Mouse (Mus musculus): ENCODE results near the gene Hc. TPM values are rescaled to one million over a fixed set of nuclear protein-coding genes. Genes with fewer than 3 reads are reported as not detected.

The Hc gene
- polyA plus RNA-seq, 1 experiment from 2014 or later: 0.17 TPM

DNA sequence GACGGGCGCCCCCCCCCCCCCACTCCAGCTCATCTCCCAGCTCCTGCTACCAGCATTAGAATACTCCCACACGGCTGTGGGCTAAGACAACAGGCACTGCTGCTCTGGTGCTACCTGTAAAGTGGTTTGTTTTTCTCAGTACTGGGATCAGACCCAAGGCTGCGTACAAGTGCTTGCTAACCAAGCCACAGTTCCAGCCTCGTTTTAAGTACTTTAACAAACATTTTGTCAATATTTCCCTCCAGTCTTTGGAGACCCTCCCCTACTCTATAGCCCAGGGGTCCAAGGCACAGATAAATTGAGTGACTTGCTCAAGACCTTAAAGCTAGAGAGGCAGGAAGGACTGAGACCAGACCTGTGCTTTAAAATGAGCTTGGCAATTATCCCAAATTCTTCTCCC is 100.8 kb downstream of the Hc start:
- no peak for ATAC-seq (replicated peaks; ENCODE audit: insufficient number of reproducible peaks, low FRiP score, low TSS enrichment)
- H3K4me2 ChIP-seq: no peak overlapping the region
- no peaks in the 10 kb centered on the region for H3K27me3 ChIP-seq (ENCODE audit: control insufficient read depth, insufficient read depth, low read length)
- H3K36me3 ChIP-seq (ENCODE audit: control insufficient read depth, insufficient read depth, low read length): no peaks in the 10 kb centered on the region
- 70% methylated on average over 5 of the region's 5 CpGs for WGBS (ENCODE audit: insufficient replicate concordance)
- H3K27ac ChIP-seq (ENCODE audit: low read depth, low read length): no peak overlapping the region
- H3K4me1 ChIP-seq (ENCODE audit: control insufficient read depth, insufficient read depth, low read length): peaks cover 4% of the 10 kb centered on the region; the same call in 1 of the 2 replicates
- no peaks in the 10 kb centered on the region for H3K9me3 ChIP-seq (replicated peaks; ENCODE audit: control insufficient read depth, low read length)
- H3K4me3 ChIP-seq (ENCODE audit: low read depth, low read length): no peak overlapping the region
- H3K9ac ChIP-seq (ENCODE audit: low read depth, low read length): no peak overlapping the region

DNA sequence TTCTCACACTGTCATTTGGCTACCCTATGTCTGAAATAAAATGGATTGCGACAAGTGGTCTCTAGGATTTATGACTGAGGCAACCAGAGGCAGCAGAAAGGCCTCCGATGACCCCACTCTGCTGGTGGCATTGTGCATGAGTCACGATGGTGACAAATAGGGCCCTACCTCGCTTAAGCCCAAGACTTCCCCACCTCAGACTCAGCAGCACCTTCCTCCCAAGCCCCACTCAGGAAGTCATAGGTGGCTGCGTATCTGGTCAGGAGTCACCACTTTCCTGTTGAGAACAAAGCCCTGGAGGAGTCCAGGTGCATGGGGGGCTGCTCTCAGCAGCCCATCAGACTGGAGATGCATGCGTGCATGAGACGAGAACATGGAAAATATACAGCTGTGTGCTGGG is 102.7 kb downstream of the Hc start:
- 85% methylated on average over 7 of the region's 7 CpGs for WGBS (ENCODE audit: insufficient replicate concordance)
- Histone ChIP-seq H3K4me2 (no peak overlapping the region), H3K4me3 (ENCODE audit: low read depth, low read length) (no peak overlapping the region), H3K4me1 (ENCODE audit: control insufficient read depth, insufficient read depth, low read length) (no peaks in the 10 kb centered on the region; the same call in 1 of the 2 replicates), H3K27ac (ENCODE audit: low read depth, low read length) (no peak overlapping the region), H3K9ac (ENCODE audit: low read depth, low read length) (no peak overlapping the region), H3K36me3 (ENCODE audit: control insufficient read depth, insufficient read depth, low read length) (no peaks in the 10 kb centered on the region), H3K9me3 (replicated peaks; ENCODE audit: control insufficient read depth, low read length) (no peaks in the 10 kb centered on the region), H3K27me3 (ENCODE audit: control insufficient read depth, insufficient read depth, low read length) (no peaks in the 10 kb centered on the region)
- no peak for ATAC-seq (replicated peaks; ENCODE audit: insufficient number of reproducible peaks, low FRiP score, low TSS enrichment)

DNA sequence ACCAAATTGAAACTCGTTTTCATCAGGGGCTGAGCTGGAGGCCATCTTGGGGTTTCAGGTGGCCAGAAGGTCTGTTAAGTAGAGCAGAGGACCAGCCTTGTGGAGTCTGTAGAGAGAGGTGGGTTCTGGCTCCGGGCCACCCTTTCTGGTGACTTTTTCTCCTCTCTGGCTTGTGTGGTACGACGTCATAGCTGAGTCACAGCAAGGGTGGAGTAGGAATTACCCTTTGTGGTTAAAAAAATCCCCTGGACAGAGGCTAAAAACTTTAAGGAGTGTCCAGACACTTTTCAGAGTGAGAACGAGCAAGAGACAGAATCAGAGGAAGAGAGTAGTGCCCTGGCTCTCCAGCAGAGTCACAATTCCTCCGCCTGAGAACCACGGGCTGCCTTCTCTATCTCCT is 103.2 kb downstream of the Hc start:
- Histone ChIP-seq H3K36me3 (ENCODE audit: control insufficient read depth, insufficient read depth, low read length) (no peaks in the 10 kb centered on the region), H3K27me3 (ENCODE audit: control insufficient read depth, insufficient read depth, low read length) (no peaks in the 10 kb centered on the region), H3K4me3 (ENCODE audit: low read depth, low read length) (no peak overlapping the region), H3K9me3 (replicated peaks; ENCODE audit: control insufficient read depth, low read length) (no peaks in the 10 kb centered on the region), H3K27ac (ENCODE audit: low read depth, low read length) (no peak overlapping the region), H3K4me2 (no peak overlapping the region), H3K9ac (ENCODE audit: low read depth, low read length) (no peak overlapping the region), H3K4me1 (ENCODE audit: control insufficient read depth, insufficient read depth, low read length) (no peaks in the 10 kb centered on the region; the same call in 1 of the 2 replicates)
- 73% methylated on average over 7 of the region's 7 CpGs for WGBS (ENCODE audit: insufficient replicate concordance)
- no peak for ATAC-seq (replicated peaks; ENCODE audit: insufficient number of reproducible peaks, low FRiP score, low TSS enrichment)

DNA sequence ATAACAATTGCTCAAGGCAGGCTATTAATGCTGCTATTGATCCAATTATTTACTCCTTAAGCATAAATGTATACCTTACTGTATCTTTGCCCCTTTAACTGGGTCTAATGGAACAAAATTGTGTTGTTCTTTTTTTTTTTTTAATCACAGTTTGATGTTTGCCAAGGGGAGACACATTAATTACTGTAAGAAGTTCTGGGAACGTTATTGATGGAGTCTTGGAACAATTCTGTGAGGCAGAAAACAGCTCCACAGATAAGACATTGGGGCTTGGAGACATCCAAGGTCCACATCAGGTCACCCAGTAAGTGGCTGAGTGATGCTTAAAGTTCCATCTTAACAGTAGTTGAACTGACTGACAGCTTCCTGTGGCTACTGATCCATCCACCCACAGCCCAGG is 103.8 kb downstream of the Hc start:
- ATAC-seq (replicated peaks; ENCODE audit: insufficient number of reproducible peaks, low FRiP score, low TSS enrichment): no peak
- Histone ChIP-seq H3K27me3 (ENCODE audit: control insufficient read depth, insufficient read depth, low read length) (no peaks in the 10 kb centered on the region), H3K27ac (ENCODE audit: low read depth, low read length) (no peak overlapping the region), H3K4me3 (ENCODE audit: low read depth, low read length) (no peak overlapping the region), H3K4me1 (ENCODE audit: control insufficient read depth, insufficient read depth, low read length) (no peaks in the 10 kb centered on the region; the same call in 1 of the 2 replicates), H3K36me3 (ENCODE audit: control insufficient read depth, insufficient read depth, low read length) (no peaks in the 10 kb centered on the region), H3K9ac (ENCODE audit: low read depth, low read length) (no peak overlapping the region), H3K4me2 (no peak overlapping the region), H3K9me3 (replicated peaks; ENCODE audit: control insufficient read depth, low read length) (no peaks in the 10 kb centered on the region)
- WGBS (ENCODE audit: insufficient replicate concordance): 68% methylated on average over 1 of the region's 1 CpGs

DNA sequence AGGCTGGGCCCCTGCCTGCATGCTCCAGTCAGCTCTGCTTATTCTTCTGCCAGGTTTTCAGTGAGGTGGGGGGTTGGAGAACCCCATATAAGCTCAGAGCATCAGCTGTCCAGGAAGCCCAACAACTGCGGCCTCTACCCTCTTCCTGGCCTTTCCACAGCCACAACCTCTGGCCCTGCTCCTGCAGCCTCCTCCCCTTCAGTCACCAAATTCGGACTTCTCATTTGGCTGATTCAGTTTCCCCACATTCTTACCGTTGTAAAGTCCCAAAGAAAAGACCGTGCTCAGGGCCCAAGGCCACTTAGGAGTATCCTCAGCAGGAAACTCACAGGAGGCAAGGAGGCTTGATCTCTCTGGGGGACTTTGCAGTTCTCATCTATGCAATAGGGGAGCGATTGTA is 104.3 kb downstream of the Hc start:
- Histone ChIP-seq H3K4me3 (ENCODE audit: low read depth, low read length) (no peak overlapping the region), H3K9me3 (replicated peaks; ENCODE audit: control insufficient read depth, low read length) (no peaks in the 10 kb centered on the region), H3K4me2 (no peak overlapping the region), H3K9ac (ENCODE audit: low read depth, low read length) (no peak overlapping the region), H3K4me1 (ENCODE audit: control insufficient read depth, insufficient read depth, low read length) (no peaks in the 10 kb centered on the region; the same call in 1 of the 2 replicates), H3K36me3 (ENCODE audit: control insufficient read depth, insufficient read depth, low read length) (no peaks in the 10 kb centered on the region), H3K27me3 (ENCODE audit: control insufficient read depth, insufficient read depth, low read length) (no peaks in the 10 kb centered on the region), H3K27ac (ENCODE audit: low read depth, low read length) (no peak overlapping the region)
- no peak for ATAC-seq (replicated peaks; ENCODE audit: insufficient number of reproducible peaks, low FRiP score, low TSS enrichment)
- WGBS (ENCODE audit: insufficient replicate concordance): 53% methylated on average over 5 of the region's 5 CpGs

DNA sequence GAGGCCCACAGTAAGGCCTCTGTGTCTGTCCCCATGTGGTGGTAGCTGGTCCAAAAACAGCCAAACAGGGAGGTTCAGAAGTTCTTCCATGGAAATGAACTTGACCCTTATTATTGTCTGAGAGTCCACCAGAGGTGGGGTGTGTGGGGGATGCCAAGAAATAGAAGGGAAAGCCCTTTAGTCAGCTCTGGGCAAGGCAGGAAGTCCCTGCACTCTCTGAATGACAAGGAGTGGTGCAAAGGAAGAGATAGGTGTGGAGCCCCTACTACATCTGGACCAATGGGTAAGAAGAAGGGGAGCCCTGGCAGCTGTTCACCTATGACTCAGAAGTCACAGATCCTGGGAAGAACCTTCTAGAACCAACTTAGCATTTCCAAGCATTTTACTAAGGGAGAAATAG is 106.9 kb downstream of the Hc start:
- Histone ChIP-seq H3K4me3 (ENCODE audit: low read depth, low read length) (no peak overlapping the region), H3K9me3 (replicated peaks; ENCODE audit: control insufficient read depth, low read length) (no peaks in the 10 kb centered on the region), H3K9ac (ENCODE audit: low read depth, low read length) (no peak overlapping the region), H3K27me3 (ENCODE audit: control insufficient read depth, insufficient read depth, low read length) (no peaks in the 10 kb centered on the region; the same call in 1 of the 2 replicates), H3K4me2 (no peak overlapping the region), H3K4me1 (ENCODE audit: control insufficient read depth, insufficient read depth, low read length) (no peaks in the 10 kb centered on the region), H3K36me3 (ENCODE audit: control insufficient read depth, insufficient read depth, low read length) (no peaks in the 10 kb centered on the region), H3K27ac (ENCODE audit: low read depth, low read length) (no peak overlapping the region)
- no peak for ATAC-seq (replicated peaks; ENCODE audit: insufficient number of reproducible peaks, low FRiP score, low TSS enrichment)

DNA sequence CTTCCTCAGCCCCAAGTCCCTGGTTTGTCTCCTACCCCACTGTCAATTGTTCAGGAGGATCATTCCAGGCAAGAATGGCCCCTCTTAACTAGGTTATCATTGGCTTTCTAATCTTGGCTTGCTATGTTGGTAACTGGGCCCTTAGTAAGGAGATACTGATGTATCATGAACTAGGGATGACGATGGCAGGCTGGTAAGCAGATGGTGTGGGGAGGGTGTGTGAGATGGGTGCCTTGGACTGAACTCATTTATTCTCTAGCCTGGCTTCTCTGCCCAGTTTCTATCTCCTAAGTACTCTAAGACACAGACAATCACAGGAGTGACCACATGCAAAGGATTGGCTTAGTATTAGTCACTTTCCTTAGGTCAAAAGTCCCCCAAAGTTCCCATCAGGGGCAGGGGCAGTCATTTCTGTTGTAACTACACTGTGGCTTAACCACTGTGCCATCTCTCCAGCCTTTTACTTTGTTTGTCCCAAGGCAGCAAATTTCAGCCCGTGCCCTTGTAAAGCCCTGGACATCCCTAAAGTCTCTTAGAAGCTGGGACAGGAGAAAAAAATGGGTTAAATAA is 107.6 kb downstream of the Hc start:
- no peaks in the 10 kb centered on the region for H3K36me3 ChIP-seq (ENCODE audit: control insufficient read depth, insufficient read depth, low read length)
- no peaks in the 10 kb centered on the region for H3K4me1 ChIP-seq (ENCODE audit: control insufficient read depth, insufficient read depth, low read length)
- no peak overlapping the region for H3K9ac ChIP-seq (ENCODE audit: low read depth, low read length)
- WGBS (ENCODE audit: insufficient replicate concordance): 67% methylated on average over 2 of the region's 2 CpGs
- H3K4me2 ChIP-seq: no peak overlapping the region
- no peaks in the 10 kb centered on the region; the same call in 1 of the 2 replicates for H3K27me3 ChIP-seq (ENCODE audit: control insufficient read depth, insufficient read depth, low read length)
- H3K27ac ChIP-seq (ENCODE audit: low read depth, low read length): no peak overlapping the region
- no peak for ATAC-seq (replicated peaks; ENCODE audit: insufficient number of reproducible peaks, low FRiP score, low TSS enrichment)
- no peaks in the 10 kb centered on the region for H3K9me3 ChIP-seq (replicated peaks; ENCODE audit: control insufficient read depth, low read length)
- H3K4me3 ChIP-seq (ENCODE audit: low read depth, low read length): no peak overlapping the region

DNA sequence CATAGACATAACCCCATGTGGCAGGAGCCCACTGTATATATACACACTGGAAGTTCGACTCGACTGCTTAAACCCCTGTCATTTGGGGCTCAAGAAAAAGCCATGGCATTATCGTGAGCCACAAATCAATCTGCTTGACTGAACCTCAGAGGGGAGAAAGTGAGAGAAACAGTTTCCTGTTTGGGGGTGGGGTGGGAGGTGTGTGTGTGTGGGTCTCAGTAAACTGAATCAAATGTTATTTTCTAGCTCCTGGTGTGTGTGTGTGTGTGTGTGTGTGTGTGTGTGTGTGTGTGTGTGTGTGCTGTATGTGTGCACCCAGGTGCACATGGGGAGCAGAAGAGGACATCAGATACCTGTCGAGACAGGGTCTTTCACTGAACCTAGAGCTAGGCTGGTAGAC is 108.2 kb downstream of the Hc start:
- H3K4me2 ChIP-seq: no peak overlapping the region
- no peaks in the 10 kb centered on the region for H3K4me1 ChIP-seq (ENCODE audit: control insufficient read depth, insufficient read depth, low read length)
- 78% methylated on average over 4 of the region's 4 CpGs for WGBS (ENCODE audit: insufficient replicate concordance)
- no peak for ATAC-seq (replicated peaks; ENCODE audit: insufficient number of reproducible peaks, low FRiP score, low TSS enrichment)
- no peak overlapping the region for H3K4me3 ChIP-seq (ENCODE audit: low read depth, low read length)
- no peak overlapping the region for H3K27ac ChIP-seq (ENCODE audit: low read depth, low read length)
- H3K9me3 ChIP-seq (replicated peaks; ENCODE audit: control insufficient read depth, low read length): no peaks in the 10 kb centered on the region
- peaks cover 3% of the 10 kb centered on the region; the same call in 1 of the 2 replicates for H3K27me3 ChIP-seq (ENCODE audit: control insufficient read depth, insufficient read depth, low read length)
- H3K9ac ChIP-seq (ENCODE audit: low read depth, low read length): no peak overlapping the region
- no peaks in the 10 kb centered on the region for H3K36me3 ChIP-seq (ENCODE audit: control insufficient read depth, insufficient read depth, low read length)

DNA sequence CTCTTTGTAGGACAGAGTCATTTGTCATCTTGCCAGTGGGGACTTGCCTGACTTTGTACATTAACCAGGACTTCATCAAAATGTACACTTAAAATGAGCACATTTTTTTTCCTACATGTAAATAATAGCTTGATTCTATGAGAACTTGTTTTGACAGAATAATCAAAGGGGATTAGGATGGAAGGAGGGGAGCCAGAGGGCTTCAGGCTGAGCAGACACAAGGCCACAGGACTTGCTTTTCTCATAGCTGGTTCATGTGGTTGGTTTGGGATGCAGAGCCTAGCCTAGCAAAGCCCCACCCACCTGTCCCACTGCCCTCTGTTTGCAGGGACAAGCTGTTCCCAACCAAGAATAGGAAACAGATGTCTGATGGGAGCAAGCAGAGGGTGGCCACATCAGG is 109.8 kb downstream of the Hc start:
- Histone ChIP-seq H3K9me3 (replicated peaks; ENCODE audit: control insufficient read depth, low read length) (no peaks in the 10 kb centered on the region), H3K4me1 (ENCODE audit: control insufficient read depth, insufficient read depth, low read length) (no peaks in the 10 kb centered on the region), H3K4me3 (ENCODE audit: low read depth, low read length) (no peak overlapping the region), H3K9ac (ENCODE audit: low read depth, low read length) (no peak overlapping the region), H3K27ac (ENCODE audit: low read depth, low read length) (no peak overlapping the region), H3K4me2 (no peak overlapping the region), H3K36me3 (ENCODE audit: control insufficient read depth, insufficient read depth, low read length) (no peaks in the 10 kb centered on the region), H3K27me3 (ENCODE audit: control insufficient read depth, insufficient read depth, low read length) (peaks cover 3% of the 10 kb centered on the region; the same call in 1 of the 2 replicates)
- no peak for ATAC-seq (replicated peaks; ENCODE audit: insufficient number of reproducible peaks, low FRiP score, low TSS enrichment)

Data from heart, embryonic 11.5 days (tissue).